Mouse (Mus musculus): Measurements from ENCODE around the gene Myod1. TPM values are rescaled to one million over a fixed set of nuclear protein-coding genes. Genes with fewer than 3 reads are reported as not detected.

The Myod1 gene
- polyA plus RNA-seq, 1 experiment from 2014 or later = not detected

- Histone ChIP-seq H3K27ac (ENCODE audit: low read length) (no peak overlapping the region), H3K36me3 (ENCODE audit: insufficient read depth, low read length) (no peaks in the 10 kb centered on the region), H3K4me3 (ENCODE audit: low read depth, low read length) (no peak overlapping the region), H3K9me3 (ENCODE audit: low read length) (no peaks in the 10 kb centered on the region), H3K4me1 (ENCODE audit: insufficient read depth, low read depth, low read length) (no peaks in the 10 kb centered on the region), H3K4me2 (replicated peaks; ENCODE audit: low read depth, low read length) (no peak overlapping the region), H3K9ac (replicated peaks; ENCODE audit: low read depth) (no peak overlapping the region), H3K27me3 (replicated peaks; ENCODE audit: insufficient read depth, low read length) (no peaks in the 10 kb centered on the region)
- no peak for DNase-seq (ENCODE audit: low spot score)
- no peak for ATAC-seq
- WGBS = 77% methylated on average over 7 of the region's 7 CpGs
- TF ChIP-seq EP300 (IDR thresholded peaks at IDR 0.05) (no peak), CTCF (IDR thresholded peaks at IDR 0.05) (no peak)
These were observed 28.5 kb downstream of the Myod1 start for GRCm38 (mm10) chr7:46404756-46405155.

GRCm38 (mm10) chr7:46408606-46409005 lies 32.3 kb downstream of the Myod1 start:
- Histone ChIP-seq H3K27ac (ENCODE audit: low read length) (no peak overlapping the region), H3K4me1 (ENCODE audit: insufficient read depth, low read depth, low read length) (no peaks in the 10 kb centered on the region), H3K4me3 (ENCODE audit: low read depth, low read length) (no peak overlapping the region), H3K27me3 (replicated peaks; ENCODE audit: insufficient read depth, low read length) (no peaks in the 10 kb centered on the region), H3K4me2 (replicated peaks; ENCODE audit: low read depth, low read length) (no peak overlapping the region), H3K9me3 (ENCODE audit: low read length) (no peaks in the 10 kb centered on the region), H3K36me3 (ENCODE audit: insufficient read depth, low read length) (no peaks in the 10 kb centered on the region), H3K9ac (replicated peaks; ENCODE audit: low read depth) (no peak overlapping the region)
- TF ChIP-seq EP300 (IDR thresholded peaks at IDR 0.05) (no peak), CTCF (IDR thresholded peaks at IDR 0.05) (no peak)
- no peak for ATAC-seq
- 75% methylated on average over 9 of the region's 9 CpGs for WGBS
- DNase-seq (ENCODE audit: low spot score) = no peak

GRCm38 (mm10) chr7:46409204-46409789 lies 33.0 kb downstream of the Myod1 start:
- no peak overlapping the region for H3K4me2 ChIP-seq (replicated peaks; ENCODE audit: low read depth, low read length)
- DNase-seq (ENCODE audit: low spot score) (no peak), ATAC-seq (no peak)
- H3K27ac ChIP-seq (ENCODE audit: low read length) = no peak overlapping the region
- no peaks in the 10 kb centered on the region for H3K27me3 ChIP-seq (replicated peaks; ENCODE audit: insufficient read depth, low read length)
- no peaks in the 10 kb centered on the region for H3K36me3 ChIP-seq (ENCODE audit: insufficient read depth, low read length)
- WGBS = 40% methylated on average over 12 of the region's 12 CpGs
- H3K4me1 ChIP-seq (ENCODE audit: insufficient read depth, low read depth, low read length) = no peaks in the 10 kb centered on the region
- no peak overlapping the region for H3K9ac ChIP-seq (replicated peaks; ENCODE audit: low read depth)
- no peaks in the 10 kb centered on the region for H3K9me3 ChIP-seq (ENCODE audit: low read length)
- TF ChIP-seq CTCF (IDR thresholded peaks at IDR 0.05) (no peak), EP300 (IDR thresholded peaks at IDR 0.05) (no peak)
- H3K4me3 ChIP-seq (ENCODE audit: low read depth, low read length) = no peak overlapping the region

GRCm38 (mm10) chr7:46410727-46411126 lies 34.5 kb downstream of the Myod1 start:
- Histone ChIP-seq H3K4me3 (ENCODE audit: low read depth, low read length) (no peak overlapping the region), H3K9ac (replicated peaks; ENCODE audit: low read depth) (no peak overlapping the region), H3K27ac (ENCODE audit: low read length) (no peak overlapping the region), H3K4me1 (ENCODE audit: insufficient read depth, low read depth, low read length) (no peaks in the 10 kb centered on the region), H3K4me2 (replicated peaks; ENCODE audit: low read depth, low read length) (no peak overlapping the region), H3K9me3 (ENCODE audit: low read length) (no peaks in the 10 kb centered on the region), H3K27me3 (replicated peaks; ENCODE audit: insufficient read depth, low read length) (no peaks in the 10 kb centered on the region), H3K36me3 (ENCODE audit: insufficient read depth, low read length) (no peaks in the 10 kb centered on the region)
- DNase-seq (ENCODE audit: low spot score) (no peak), ATAC-seq (no peak)
- WGBS = 70% methylated on average over 6 of the region's 6 CpGs
- TF ChIP-seq EP300 (IDR thresholded peaks at IDR 0.05) = no peak
- TF ChIP-seq CTCF (IDR thresholded peaks at IDR 0.05) = no peak

DNA sequence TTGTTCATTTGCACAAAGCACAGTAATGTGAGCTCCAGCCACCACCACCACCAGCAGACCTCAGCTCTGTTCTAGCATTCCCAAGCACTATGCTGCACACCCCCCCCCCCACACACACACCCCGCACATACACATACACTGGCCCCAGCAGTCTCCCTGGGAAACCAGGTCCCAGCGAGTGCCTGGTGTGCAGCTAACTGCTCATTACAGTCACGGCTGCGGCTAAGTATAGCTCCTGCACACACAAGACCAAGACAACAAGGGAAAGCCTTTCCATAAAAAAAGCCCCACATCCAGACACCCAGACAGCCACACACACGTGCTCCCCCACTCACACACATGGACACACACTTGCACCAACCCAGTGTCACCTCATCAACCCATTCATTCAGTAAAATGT lies 36.5 kb downstream of the Myod1 start:
- 69% methylated on average over 5 of the region's 5 CpGs for WGBS
- H3K27ac ChIP-seq (ENCODE audit: low read length) = no peak overlapping the region
- H3K9ac ChIP-seq (replicated peaks; ENCODE audit: low read depth) = no peak overlapping the region
- no peaks in the 10 kb centered on the region for H3K27me3 ChIP-seq (replicated peaks; ENCODE audit: insufficient read depth, low read length)
- H3K4me3 ChIP-seq (ENCODE audit: low read depth, low read length) = no peak overlapping the region
- TF ChIP-seq CTCF (IDR thresholded peaks at IDR 0.05) (no peak), EP300 (IDR thresholded peaks at IDR 0.05) (no peak)
- H3K4me2 ChIP-seq (replicated peaks; ENCODE audit: low read depth, low read length) = no peak overlapping the region
- DNase-seq (ENCODE audit: low spot score) (no peak), ATAC-seq (no peak)
- H3K4me1 ChIP-seq (ENCODE audit: insufficient read depth, low read depth, low read length) = no peaks in the 10 kb centered on the region
- H3K36me3 ChIP-seq (ENCODE audit: insufficient read depth, low read length) = no peaks in the 10 kb centered on the region
- H3K9me3 ChIP-seq (ENCODE audit: low read length) = no peaks in the 10 kb centered on the region

- ATAC-seq (no peak), DNase-seq (ENCODE audit: low spot score) (no peak)
- TF ChIP-seq EP300 (IDR thresholded peaks at IDR 0.05) (no peak), CTCF (IDR thresholded peaks at IDR 0.05) (no peak)
- Histone ChIP-seq H3K27ac (ENCODE audit: low read length) (no peak overlapping the region), H3K27me3 (replicated peaks; ENCODE audit: insufficient read depth, low read length) (no peaks in the 10 kb centered on the region), H3K4me3 (ENCODE audit: low read depth, low read length) (no peak overlapping the region), H3K36me3 (ENCODE audit: insufficient read depth, low read length) (no peaks in the 10 kb centered on the region), H3K4me1 (ENCODE audit: insufficient read depth, low read depth, low read length) (no peaks in the 10 kb centered on the region), H3K9me3 (ENCODE audit: low read length) (no peaks in the 10 kb centered on the region), H3K4me2 (replicated peaks; ENCODE audit: low read depth, low read length) (no peak overlapping the region), H3K9ac (replicated peaks; ENCODE audit: low read depth) (no peak overlapping the region)
- 57% methylated on average over 6 of the region's 6 CpGs for WGBS
These were observed 37.9 kb downstream of the Myod1 start for GRCm38 (mm10) chr7:46413959-46414725.
